Mouse (Mus musculus) heart, adult 11 months (tissue): ENCODE results near the gene Fanci.
A peak's percentile ranks its signal among the peaks of the same experiment; 100 is the strongest.

Experiments used
- DNase-seq: peaks from one replicate; pipeline ENCODE4 v3.0.0; 2022

The Fanci gene

GRCm38 (mm10) chr7:79391883-79392649, at the start of gene Fanci:
Gene Fanci, plus strand, starts transcription at chr7:79391929.
- peak; percentile 99 for DNase-seq

DNA sequence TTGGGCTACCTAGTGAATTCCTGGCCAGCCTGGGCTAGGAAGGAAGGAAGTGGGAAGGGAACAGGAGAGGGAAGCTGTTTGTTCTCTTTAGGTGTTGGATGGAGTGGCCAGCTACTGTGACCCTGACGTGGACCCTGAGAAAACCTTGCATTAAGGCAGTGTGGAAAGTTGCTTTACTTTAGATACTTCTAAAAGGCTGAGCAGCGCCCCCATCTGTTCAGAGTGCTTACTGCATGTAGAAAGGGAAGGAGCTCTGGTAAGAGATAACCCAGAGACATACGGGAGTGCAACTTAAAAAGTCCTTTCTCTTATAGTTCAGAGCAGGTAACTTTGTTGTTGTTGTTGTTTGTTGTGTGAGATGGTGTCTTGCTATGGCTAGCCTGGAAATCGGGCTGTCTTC, 45.8 kb upstream of the Fanci start:
- no peak for DNase-seq

- no peak for DNase-seq
These were observed 45.1 kb upstream of the Fanci start for GRCm38 (mm10) chr7:79346555-79347075.

DNA sequence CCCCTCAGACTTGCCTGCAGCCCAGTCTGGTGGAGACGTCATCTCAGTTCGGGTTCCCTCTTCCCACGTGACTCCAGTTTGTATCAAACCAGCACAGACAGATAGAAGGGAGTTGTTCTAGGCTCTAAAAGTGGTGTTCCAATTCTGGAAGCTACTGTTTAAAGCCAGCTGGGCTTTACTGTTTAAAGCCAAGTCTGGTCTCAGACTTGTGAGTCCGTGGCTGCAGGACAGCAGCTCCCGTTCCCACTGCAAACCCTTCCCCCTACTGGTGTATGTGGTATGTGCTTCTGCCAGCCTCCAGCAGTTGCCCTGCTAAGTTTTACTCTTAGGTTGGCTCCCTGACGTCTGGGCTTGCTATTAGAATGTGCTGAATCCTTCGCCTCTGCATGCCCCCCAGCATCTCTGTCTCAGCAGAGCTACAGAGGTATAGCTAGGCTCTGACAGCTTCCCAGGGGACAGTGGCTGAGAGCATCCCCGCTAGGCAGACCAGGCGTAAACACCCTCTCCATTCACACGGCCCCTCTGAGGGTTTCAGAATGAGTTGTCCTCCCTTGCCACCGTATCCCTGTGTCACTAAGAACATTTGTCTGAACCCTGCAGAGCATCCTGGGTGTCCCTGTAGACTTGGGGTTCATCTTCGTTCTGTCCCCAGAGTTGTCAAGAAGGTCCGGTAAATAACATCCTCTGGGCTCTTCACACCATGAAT, 44.5 kb upstream of the Fanci start:
- DNase-seq = no peak

DNA sequence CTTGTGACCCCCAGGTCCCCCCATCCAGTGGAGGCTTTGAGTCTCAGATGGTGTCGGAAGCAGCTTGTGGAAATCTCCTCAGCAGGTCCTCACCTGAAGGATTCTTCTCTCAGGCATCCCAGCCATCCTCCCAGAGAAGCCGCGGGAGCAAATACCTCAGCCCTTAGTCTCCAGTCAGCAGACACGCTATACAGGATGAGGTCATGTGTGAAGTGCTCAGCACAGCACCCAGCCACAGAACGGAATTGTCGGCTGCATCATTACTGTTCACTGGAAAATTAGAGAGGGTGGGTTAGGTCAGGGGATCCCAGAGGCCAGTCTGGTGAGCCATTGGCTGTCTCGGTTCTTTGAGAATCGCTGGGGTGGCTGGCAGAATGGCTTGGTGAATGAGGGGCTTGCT, 42.9 kb upstream of the Fanci start:
- DNase-seq = no peak

DNA sequence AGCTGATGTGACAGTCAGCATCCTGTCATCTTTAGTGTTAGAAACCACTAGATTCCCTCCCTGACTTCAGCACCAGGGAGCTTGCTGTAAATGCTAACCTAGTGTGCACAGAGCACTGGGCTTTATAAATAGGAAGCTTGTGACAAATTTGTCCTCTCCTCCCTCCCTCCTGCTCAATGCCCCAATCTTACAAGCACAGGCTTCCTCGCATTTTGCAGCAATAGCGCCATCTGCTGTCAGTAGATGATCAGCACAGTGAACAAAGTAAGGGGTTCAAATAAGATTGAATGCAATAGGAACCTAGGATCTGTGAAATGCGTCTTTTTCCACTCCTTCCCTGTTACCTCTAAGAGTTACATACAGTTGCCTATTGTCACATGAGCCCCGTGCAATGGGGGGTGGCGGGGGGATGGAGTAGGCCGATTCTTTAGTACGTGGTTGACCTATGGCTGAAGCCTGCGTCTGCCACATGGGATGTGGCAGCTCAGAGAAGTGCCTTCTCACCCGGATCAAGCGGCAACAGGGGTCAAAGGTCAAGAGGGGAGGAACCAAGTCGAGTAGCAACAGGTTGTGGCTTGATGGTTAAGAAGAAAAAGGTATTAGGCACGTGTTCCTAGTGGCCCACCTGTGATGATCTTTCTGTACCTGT, 41.9 kb upstream of the Fanci start:
- DNase-seq = peak; percentile 95

GRCm38 (mm10) chr7:79358350-79359182, 33.2 kb upstream of the Fanci start:
- DNase-seq = peak; percentile 97

DNA sequence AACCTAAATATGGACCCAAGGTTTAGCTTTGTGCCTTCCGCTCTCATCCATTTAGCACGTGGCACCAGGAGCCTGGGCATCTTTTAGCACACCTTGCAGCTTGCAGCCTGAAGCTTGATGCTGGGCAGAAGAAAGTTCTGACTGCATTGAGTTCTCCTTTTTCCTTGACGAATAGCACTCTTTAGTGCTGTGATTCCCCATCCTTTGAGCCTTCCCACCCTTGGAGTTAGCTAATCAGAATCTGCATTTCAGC, 32.6 kb upstream of the Fanci start:
- DNase-seq = no peak

GRCm38 (mm10) chr7:79360056-79360455, 31.7 kb upstream of the Fanci start:
- DNase-seq = no peak

GRCm38 (mm10) chr7:79362208-79362607, 29.5 kb upstream of the Fanci start:
- DNase-seq = no peak

DNA sequence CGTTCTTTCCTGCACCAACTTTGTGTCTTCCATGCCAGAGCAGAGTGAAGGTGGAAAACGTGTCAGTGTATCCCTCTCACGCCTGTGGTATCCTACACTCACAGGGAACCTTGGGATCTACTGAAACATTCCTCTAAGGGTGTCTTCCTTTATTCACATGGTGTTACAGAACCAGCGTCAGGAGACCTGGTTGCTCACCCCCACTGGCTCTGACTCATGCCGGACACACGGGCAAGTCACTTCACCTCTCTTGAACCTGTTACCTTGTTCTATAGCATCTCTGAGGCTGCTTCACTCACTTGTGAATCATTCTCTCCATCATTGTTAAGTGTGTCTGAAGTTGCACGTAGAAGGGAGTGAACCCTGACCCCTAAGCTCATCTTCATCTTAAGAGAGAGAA, 28.9 kb upstream of the Fanci start:
- DNase-seq = no peak

DNA sequence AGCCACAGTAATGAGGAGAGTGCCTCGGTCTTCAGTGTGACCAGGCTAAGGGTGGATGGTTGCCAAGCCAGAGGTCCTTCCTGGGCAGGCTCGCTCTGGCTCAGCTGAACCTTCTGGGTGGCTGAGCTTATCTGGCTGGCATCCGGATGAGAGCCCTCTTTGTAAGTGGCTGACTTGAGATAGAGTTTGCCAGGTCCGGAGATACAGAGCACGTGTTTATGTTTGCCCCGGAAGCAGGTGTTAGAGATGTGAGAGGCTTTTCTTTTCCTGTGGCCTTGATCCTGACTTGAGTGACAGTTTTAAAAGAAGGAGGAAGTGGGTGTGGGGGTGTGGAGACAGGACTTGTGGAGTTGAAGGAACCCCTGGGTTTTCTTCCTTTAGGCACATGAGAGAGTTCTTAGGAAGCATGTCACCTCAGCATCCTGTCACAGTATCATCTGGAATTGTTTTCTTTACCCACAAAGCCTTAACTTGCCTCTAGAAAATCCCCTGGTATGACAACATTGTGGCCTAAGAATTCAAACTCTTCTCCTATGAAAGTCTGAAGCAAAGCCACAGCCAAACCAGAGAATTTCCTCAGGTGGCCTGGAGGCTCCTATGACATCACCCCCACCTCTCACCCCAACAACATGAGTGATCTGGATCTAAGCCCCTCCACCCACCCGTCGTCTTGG, 28.2 kb upstream of the Fanci start:
- peak; percentile 98 for DNase-seq

DNA sequence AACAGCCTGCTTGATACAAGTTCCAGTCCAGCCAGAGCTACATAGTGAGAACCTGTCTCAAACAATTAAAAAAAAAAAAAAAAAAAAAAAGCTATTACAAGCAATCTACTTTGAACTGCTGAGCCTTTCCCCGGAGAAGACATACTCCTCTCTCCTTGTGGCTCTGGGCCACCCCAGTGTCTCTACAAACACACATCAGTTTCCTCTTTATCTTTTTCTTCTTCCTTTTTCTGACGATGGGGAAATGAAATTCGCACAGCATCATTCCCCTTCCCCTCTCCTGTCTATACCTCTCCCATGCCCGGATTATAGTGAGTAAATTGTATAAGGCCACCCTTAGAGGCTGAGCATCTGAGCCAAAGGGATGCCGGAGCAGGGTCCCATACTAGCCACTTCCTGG, 23.1 kb upstream of the Fanci start:
- no peak for DNase-seq

GRCm38 (mm10) chr7:79369416-79369815, 22.3 kb upstream of the Fanci start:
- no peak for DNase-seq

GRCm38 (mm10) chr7:79371321-79371879, 20.3 kb upstream of the Fanci start:
- DNase-seq = peak; percentile 94

GRCm38 (mm10) chr7:79374017-79374416, 17.7 kb upstream of the Fanci start:
- no peak for DNase-seq

GRCm38 (mm10) chr7:79375594-79375993, 16.1 kb upstream of the Fanci start:
- no peak for DNase-seq

DNA sequence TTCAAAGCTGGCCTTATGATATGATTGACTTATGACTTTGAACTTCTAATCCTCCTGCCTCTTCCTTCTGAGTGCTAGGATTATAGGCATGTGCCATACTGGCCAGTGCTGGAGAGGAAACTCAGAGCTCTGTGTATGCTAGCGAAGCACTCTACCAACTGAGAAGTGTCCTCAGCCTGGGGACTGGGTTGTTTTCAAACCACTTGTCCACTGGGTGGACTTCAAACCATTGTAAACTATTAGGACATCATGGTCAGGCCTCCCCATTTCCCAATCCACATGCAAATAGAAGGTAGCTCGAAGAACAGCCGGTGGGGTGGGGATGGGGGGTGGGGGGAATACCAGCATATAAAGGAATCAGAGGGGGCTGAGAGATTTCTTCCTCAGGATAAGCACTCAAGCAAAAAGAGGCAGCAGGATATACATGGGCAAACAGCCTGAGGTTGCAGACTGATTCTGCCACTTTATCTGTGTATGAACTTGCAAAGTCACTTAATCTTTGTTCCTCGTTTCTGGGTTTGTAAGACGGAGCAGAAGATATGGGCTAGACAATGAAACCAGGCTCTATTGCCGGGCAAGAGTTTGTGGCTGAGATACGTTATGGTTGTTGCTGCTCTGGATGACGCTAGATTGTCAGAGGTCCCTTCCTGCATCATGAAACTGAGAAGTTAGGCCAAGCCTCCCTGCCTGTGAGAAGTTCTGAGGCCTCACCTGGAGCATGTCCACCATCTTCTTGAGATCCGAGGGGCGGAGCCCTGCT, 15.0 kb upstream of the Fanci start:
- DNase-seq = no peak

DNA sequence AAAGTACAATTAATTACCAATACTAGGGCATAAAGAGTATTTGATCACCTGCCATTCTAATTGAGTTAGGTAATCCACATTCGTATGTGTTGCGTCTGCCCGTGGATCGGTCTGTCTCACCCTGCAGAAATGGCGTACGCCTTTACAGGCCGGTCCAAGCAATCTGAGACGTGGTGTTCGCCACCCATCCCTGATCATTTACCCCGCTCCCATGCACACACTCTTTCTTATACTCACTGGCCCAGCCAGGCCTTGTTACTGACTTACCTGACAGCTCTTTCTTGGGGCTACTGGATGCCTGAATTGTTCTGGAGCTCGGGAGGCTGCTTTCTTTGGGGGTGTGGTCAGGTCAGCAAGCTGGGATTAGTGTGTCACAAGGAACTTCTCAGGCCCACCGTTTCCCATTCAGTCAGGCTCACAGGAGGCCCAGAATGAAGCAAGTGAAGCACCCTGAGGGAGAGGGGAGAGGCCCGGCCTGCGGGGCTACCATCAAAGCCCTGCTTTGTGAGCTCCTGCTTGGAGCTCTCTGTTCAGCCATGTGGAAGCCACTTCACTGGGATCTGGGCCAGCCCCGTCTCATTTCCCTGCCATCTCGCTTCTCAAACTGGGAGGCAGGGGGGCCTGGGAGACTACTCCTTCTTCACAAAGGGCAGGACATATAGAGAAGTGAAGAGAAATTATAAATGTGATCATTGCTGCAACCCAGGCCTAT, 5.2 kb upstream of the Fanci start, which contains the start of gene Rlbp1:
Gene Rlbp1, minus strand, starts transcription at position 627 of the 712 bp plus-strand sequence.
- DNase-seq = no peak

GRCm38 (mm10) chr7:79387140-79387539, 4.6 kb upstream of the Fanci start:
- DNase-seq = no peak

DNA sequence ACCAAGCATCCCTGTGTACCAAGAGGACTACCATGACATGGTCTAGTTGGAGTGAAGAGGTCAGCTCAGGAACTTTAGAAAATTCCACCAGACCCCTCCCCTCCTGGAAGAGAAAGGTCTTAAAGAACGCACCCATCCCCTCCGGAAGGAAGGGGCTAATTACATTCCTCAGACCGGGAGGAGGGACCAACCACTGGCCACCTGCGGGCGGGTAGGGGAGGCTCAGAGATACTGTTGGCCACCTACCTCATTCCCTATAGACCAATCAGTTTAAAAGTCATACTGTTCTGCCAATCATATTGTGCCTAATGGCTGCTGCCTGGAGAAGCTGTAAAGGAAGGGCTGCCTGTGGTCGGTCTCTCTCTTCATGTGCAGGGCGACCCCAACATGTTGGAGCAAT, 3.7 kb upstream of the Fanci start:
- no peak for DNase-seq
